Mouse (Mus musculus) right cerebral cortex, postnatal 10 days (tissue): ENCODE measurements around the gene Fgfr2.

Experiments
- DNase-seq, 2 experiments: peaks; one replicate each; pipeline ENCODE4 v3.0.0; 2021; ENCODE audit warnings: low spot score in 2 of 2

Fgfr2 gene

DNA sequence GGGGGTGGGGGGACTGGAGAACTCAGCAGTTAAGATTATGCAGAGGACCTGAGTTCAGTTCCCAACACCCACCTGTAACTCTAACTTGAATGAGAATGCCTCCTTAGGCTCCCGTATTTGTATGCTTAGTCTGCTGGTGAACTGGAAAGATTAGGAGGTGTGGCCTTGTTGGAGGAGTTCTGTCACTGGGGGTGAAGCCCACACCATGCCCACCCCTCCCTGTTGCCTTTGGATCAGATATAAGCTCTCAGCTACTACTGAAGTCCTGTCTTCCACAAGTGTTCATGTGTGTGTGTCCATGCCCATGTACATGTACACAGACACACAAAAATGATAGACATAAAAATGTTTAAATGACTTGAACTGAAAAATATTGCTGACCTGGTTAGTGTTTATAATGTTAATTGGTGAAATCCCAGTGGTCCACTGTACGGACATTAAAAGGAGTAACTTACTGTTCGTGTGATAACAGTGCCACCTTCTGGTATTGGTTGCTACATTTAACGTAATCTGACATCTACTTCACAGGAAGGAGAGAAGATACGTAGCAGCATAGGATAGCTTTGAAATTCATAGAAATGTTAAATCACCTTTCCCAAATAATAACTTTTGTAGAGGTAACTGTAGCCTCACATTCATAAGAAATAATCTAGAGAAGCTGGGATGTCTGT lies 2208.3 kb downstream of the Fgfr2 start:
- DNase-seq: no peak

- no peak for DNase-seq
Observed at GRCm38 (mm10) chr7:130910841-130911240, 2212.3 kb downstream of the Fgfr2 start.

DNA sequence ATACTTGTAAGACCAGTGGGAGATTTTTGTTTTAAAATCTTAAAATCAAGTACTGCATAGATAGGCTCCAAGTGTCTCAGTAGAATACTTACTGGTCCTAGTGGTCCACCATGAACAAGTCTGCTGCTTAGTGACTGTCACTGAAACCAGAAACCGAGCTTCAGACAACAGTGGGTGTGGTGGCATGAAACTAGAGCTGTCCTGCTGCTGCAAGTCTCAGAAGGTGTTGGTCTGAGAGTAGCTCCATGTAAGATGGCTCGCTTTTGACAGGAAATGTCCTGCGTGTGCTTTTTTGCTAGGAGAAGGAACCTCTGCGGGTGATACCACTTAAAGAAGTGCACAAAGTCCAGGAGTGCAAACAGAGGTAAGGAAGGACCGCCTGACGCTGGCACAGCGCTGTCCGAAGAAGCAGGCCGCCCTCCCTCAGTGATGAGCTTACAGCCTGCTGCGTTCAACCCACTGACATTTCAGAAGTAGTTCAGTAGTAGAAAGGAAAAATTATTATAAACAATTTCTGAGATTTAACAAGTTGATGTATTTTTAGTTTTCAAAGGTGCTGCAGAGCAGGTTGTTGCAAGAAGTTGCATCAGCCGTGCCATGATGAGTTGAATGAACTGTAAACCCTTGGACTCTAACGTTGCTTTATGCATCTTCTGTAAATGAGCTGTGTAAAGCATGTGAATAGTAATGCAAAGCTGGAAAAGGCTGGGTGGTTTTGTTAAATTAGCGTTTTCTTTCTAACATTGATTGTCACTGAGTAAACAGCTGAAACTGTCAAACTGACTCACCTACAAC lies 2218.4 kb downstream of the Fgfr2 start:
- DNase-seq: no peak

DNA sequence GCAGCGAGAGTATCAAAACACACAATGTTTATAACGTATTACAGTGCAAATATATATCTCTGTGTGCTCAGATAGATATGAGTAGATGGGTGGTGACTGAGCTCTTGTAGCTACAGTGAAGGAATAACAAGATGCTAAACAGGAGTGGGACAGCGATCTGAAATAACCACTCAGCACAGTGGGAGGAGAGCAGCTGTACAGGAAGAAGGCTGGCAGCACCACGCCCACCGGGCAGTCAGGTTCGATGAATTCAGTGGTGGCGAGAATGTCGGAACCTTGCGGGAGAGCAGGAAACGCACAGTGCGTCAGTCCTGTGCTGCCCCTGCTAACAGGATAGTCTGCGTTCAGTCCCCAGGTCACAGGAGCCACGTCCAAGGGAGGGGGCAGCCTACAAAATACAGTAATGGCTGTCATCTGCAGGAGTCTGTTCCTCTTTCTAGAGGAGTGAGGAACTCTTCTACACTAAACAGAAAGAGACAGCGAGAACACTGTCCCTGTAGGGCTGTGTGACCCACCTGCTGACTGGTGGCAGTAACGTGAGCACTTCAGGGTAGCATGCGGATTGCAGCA lies 2219.6 kb downstream of the Fgfr2 start:
- DNase-seq: peak in 1 of 2 experiments; percentile 40

GRCm38 (mm10) chr7:130902929-130903328 lies 2220.2 kb downstream of the Fgfr2 start:
- no peak for DNase-seq

DNA sequence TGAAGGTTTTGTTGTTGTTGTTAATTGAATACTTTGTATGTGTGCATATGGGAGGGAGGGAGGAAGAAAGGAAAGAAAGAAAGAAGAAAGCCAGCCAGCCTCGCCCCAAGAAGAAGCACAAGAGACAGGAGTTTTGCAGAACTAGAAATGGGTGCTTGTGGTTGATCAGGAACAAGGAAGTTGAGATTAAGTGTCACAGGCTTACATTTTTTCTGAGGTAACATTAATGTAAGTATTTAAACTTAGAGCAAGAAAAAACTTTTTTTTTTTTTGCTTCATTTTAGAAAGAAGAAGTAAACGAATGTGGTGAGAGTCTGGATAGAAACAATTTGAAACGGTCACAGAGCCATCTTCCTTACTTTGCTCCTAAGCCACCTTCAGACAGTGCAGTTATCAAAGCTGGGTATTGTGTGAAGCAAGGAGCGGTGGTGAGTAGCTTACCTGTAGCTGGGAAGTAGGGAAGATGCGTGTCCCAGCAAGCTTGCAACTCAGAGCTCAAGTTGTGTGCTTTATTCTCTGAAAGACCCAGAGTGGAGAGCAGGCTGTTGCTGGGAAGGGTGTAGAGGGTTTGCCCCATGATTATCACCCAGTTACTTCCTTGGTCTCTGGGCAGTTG lies 2222.8 kb downstream of the Fgfr2 start:
- DNase-seq: no peak

DNA sequence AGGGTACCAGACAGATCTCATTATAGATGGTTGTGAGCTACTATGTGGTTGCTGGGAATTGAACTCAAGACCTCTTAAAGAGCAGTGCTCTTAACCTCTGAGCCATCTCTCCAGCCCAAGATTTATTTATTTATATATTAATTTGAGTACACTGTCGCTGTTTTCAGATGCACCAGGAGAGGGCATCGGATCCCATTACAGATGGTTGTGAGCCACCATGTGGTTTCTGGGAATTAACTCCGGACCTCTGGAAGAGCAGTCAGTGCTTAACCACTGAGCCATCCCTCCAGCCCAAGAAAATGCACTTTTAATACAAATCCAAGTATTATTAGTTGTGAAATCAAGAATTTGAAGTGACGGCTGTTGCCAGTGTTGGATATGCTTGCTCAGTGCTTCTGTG lies 2224.8 kb downstream of the Fgfr2 start:
- DNase-seq: no peak

- no peak for DNase-seq
Observed at GRCm38 (mm10) chr7:130897201-130897600, 2225.9 kb downstream of the Fgfr2 start.

GRCm38 (mm10) chr7:130896064-130896463 lies 2227.1 kb downstream of the Fgfr2 start:
- no peak for DNase-seq

- DNase-seq: no peak
Observed at GRCm38 (mm10) chr7:130895618-130895945, 2227.6 kb downstream of the Fgfr2 start.

DNA sequence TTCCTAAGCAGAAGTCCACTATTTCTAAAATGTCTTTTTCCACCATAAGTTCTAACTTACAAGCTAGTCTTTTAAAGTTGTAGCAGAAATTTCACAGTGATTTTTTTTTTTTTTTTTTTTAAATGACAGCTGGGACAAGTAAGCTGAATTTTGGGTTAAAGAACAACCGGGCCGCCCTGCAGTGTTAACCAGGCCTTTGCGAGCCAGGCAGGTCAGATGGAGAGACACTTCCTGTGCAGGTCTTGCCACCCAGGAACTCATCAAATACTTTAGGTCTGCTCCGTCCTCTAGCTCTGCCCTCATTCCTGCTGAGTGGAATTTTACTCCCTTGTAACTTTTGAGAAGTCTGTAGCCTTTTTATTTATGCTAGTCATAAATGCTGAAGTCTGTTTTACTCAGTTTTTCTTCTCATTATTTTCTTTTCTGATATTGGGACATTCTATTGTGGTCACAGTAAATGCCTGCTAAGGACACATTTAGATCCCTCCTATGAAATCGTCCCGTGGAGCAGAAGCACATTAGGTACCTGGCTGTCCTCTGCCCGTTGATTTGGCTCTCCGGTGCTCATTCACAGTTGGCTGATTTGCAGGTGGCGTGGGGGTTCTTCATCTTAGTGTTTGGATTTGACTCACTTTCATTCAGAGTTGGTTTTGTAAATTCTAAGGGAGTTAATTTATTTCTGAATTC lies 2228.1 kb downstream of the Fgfr2 start:
- no peak for DNase-seq

GRCm38 (mm10) chr7:130892973-130893372 lies 2230.2 kb downstream of the Fgfr2 start:
- peak; percentile 54 to 77 for DNase-seq

GRCm38 (mm10) chr7:130890871-130891270 lies 2232.3 kb downstream of the Fgfr2 start:
- DNase-seq: no peak

DNA sequence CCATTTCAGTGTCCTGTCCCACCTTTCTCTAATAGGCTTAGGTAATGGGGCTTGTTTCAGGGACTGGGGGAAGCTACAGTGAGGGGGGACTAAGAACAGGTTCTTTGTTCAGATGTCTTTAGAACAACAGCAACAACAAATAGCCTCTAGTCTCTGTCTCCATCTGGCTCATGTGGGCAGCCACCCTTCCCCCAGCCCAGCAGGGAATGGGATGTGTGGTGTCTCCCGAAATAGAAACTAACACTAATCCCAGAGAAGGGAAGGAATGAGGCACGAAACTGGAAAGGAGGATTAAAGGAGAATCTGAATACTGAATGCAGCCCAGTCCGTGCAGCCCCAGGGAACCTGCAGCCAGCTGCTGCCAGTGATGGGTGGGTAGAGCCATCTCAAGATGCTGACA lies 2235.2 kb downstream of the Fgfr2 start:
- peak; percentile 39 to 56 for DNase-seq

DNA sequence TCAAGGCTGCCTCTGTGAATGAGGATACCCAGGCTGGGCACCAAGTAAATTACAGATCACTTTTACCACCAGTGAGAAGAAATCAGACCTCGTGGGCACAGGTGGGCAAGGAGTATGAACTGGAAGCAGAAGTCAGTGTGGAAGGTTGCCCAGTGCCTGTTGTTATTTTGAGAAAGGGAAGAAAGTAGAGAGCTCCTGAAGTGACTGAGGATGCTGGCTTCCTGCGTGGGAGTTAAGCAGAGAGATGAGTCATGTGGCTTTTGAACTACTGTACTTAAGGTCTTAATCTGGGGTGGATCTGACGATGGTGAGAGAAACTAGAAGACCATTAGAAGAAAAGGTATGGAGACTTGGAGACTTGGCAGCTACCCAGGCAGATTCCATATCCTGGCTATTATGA lies 2236.9 kb downstream of the Fgfr2 start:
- no peak for DNase-seq

GRCm38 (mm10) chr7:130884161-130884560 lies 2239.0 kb downstream of the Fgfr2 start:
- DNase-seq: no peak

DNA sequence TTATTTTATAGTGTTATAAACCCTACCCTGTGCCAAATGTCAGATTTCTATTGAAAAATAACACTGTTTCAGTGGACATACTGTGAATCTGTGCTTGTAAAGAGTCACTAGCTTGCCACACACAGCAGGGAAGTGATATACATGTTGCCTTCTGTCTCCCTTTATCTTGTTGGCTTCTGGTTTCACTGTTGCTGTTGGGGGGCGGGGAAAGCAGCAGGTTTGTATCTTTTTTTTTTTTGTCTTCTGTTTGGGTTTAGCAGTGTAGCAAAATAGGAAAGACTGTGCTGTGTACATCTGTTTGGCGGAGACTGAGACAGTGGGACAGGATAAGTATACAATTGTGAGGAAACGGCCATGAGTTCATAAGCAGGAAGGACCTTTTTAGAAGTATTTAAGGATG lies 2255.9 kb downstream of the Fgfr2 start:
- DNase-seq: no peak

DNA sequence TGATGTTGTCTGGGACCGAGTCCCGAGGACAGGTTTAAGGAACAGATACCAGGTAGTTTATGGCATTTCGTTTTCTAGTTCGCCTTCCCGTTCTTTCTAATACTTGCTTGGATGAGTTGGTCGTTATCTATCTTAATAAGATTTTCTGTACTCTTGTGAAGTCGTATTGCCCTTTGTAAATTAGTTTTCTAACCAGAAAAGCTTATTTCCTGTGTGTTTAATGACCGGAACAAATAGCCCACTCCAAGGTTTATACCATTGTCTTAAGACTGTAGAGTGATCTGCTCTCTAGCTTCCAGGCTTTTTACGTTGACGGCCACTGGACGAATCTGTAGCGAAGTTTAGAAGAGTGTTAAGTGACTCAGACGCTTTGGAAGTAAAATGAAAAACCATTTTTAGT lies 2256.5 kb downstream of the Fgfr2 start:
- no peak for DNase-seq

- peak; percentile 99 for DNase-seq
Observed at GRCm38 (mm10) chr7:130865613-130866591, 2257.2 kb downstream of the Fgfr2 start, which contains the start of gene Plekha1. Gene Plekha1, plus strand, starts transcription at chr7:130865756.

DNA sequence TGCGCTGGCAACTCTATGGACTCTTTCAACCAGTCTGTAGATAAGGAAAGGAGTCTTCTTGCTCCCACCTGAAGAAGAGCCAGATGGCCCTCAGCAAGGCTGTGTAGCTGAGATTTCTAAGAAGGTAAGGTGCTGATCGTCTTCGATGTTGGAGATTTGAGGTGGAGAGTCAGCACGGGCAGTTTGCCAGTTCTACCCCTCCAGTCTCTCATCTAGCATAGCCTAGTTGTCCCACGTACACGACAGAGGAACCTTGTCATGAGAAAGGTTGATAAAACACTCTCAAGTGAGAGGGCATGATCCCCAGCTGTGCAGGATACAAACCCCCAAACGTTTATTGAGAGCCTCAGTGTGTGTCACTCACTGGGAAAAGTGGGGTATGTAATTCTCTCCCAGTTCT lies 2258.4 kb downstream of the Fgfr2 start:
- DNase-seq: peak in 1 of 2 experiments; percentile 58

GRCm38 (mm10) chr7:130862501-130862900 lies 2260.6 kb downstream of the Fgfr2 start:
- DNase-seq: peak; percentile 54 to 68
